Comparison of ENCODE assay signal across 29 mouse cellular contexts in genomic region chr3:82656159-82656874, GRCm38 (mm10).
DNase-seq lines count a peak whose midpoint lies in the region; ATAC-seq and TF ChIP-seq lines count a peak whose summit lies in the region.
"Had no signal": no experiment of that assay in that cellular context is flagged by ENCODE, and none has a peak within 500 bp of the region (broad histone marks: within the 10 kb centered on the region; RNA-seq: fewer than 3 reads in every experiment).

No protein-coding gene starts in this region.

- H3K4me1 ChIP-seq in hindbrain, embryonic 11.5 days (replicated peaks; ENCODE audit: control insufficient read depth, insufficient read depth, low read length): no peaks in the 10 kb centered on the region
- no peaks in the 10 kb centered on the region for H3K4me1 ChIP-seq in hindbrain, embryonic 10.5 days (replicated peaks)
- no peaks in the 10 kb centered on the region for H3K4me1 ChIP-seq in midbrain, embryonic 15.5 days
- H3K4me1 ChIP-seq in midbrain, postnatal 0 days (ENCODE audit: insufficient read depth, low read length): no peaks in the 10 kb centered on the region
- H3K4me1 ChIP-seq in hindbrain, embryonic 13.5 days (replicated peaks): 0 out of 2 replicates have a peak, but pooled peaks cover 2% of the 10 kb centered on the region
- H3K4me1 ChIP-seq: embryonic facial prominence, embryonic 10.5 days; embryonic facial prominence, embryonic 15.5 days; heart, embryonic 13.5 days; kidney, embryonic 15.5 days; limb, embryonic 13.5 days; lung, embryonic 15.5 days; midbrain, embryonic 12.5 days; neural tube, embryonic 12.5 days had no signal

- no peak for TF ChIP-seq CTCF in midbrain, postnatal 0 days (IDR thresholded peaks at IDR 0.05)

- H3K27me3 ChIP-seq in hindbrain, embryonic 11.5 days (ENCODE audit: control insufficient read depth, insufficient read depth, low read length): no peaks in the 10 kb centered on the region
- H3K27me3 ChIP-seq in hindbrain, embryonic 10.5 days (ENCODE audit: insufficient read depth, poor library complexity, severe bottlenecking): no peaks in the 10 kb centered on the region
- no peaks in the 10 kb centered on the region for H3K27me3 ChIP-seq in midbrain, embryonic 15.5 days (replicated peaks)
- no peaks in the 10 kb centered on the region for H3K27me3 ChIP-seq in midbrain, postnatal 0 days (ENCODE audit: insufficient read depth, low read length)
- no peaks in the 10 kb centered on the region for H3K27me3 ChIP-seq in hindbrain, embryonic 13.5 days
- H3K27me3 ChIP-seq: embryonic facial prominence, embryonic 15.5 days; heart, embryonic 13.5 days; kidney, embryonic 15.5 days; limb, embryonic 13.5 days; lung, embryonic 15.5 days; midbrain, embryonic 12.5 days; neural tube, embryonic 12.5 days had no signal

- H3K4me3 ChIP-seq in hindbrain, embryonic 11.5 days (ENCODE audit: low read depth, low read length): no peak overlapping the region
- H3K4me3 ChIP-seq in hindbrain, embryonic 10.5 days: no peak overlapping the region
- H3K4me3 ChIP-seq in midbrain, embryonic 15.5 days: no peak overlapping the region
- H3K4me3 ChIP-seq in midbrain, postnatal 0 days (ENCODE audit: low read depth, low read length): no peak overlapping the region
- no peak overlapping the region for H3K4me3 ChIP-seq in hindbrain, embryonic 13.5 days
- H3K4me3 ChIP-seq: embryonic facial prominence, embryonic 10.5 days; embryonic facial prominence, embryonic 15.5 days; gastrocnemius, adult 2 months; heart, adult 2 months; heart, embryonic 13.5 days; kidney, embryonic 15.5 days; limb, embryonic 13.5 days; lung, embryonic 15.5 days; midbrain, embryonic 12.5 days; myocyte; neural tube, embryonic 12.5 days had no signal

- WGBS in hindbrain, embryonic 11.5 days: 78% methylated on average over 8 of the region's 8 CpGs
- WGBS in hindbrain, embryonic 10.5 days: 86% methylated on average over 8 of the region's 8 CpGs
- whole genome bisulfite sequencing in midbrain, embryonic 15.5 days: 56% methylated on average over 8 of the region's 8 CpGs
- WGBS in midbrain, postnatal 0 days: 66% methylated on average over 8 of the region's 8 CpGs
- 60% methylated on average over 8 of the region's 8 CpGs for WGBS in hindbrain, embryonic 13.5 days

- no peak overlapping the region for H3K9ac ChIP-seq in hindbrain, embryonic 11.5 days (ENCODE audit: low read depth, low read length)
- H3K9ac ChIP-seq in midbrain, embryonic 15.5 days: no peak overlapping the region
- H3K9ac ChIP-seq in midbrain, postnatal 0 days (replicated peaks; ENCODE audit: low read length, poor library complexity, severe bottlenecking): no peak overlapping the region
- no peak overlapping the region for H3K9ac ChIP-seq in hindbrain, embryonic 13.5 days
- H3K9ac ChIP-seq: embryonic facial prominence, embryonic 15.5 days; heart, embryonic 13.5 days; kidney, embryonic 15.5 days; limb, embryonic 13.5 days; lung, embryonic 15.5 days; midbrain, embryonic 12.5 days; neural tube, embryonic 12.5 days had no signal

- H3K27ac ChIP-seq in hindbrain, embryonic 11.5 days (ENCODE audit: low read depth, low read length): no peak overlapping the region
- no peak overlapping the region for H3K27ac ChIP-seq in hindbrain, embryonic 10.5 days
- no peak overlapping the region for H3K27ac ChIP-seq in midbrain, embryonic 15.5 days
- H3K27ac ChIP-seq in midbrain, postnatal 0 days (ENCODE audit: low read depth, low read length): no peak overlapping the region
- H3K27ac ChIP-seq in hindbrain, embryonic 13.5 days: no peak overlapping the region
- H3K27ac ChIP-seq: embryonic facial prominence, embryonic 10.5 days; embryonic facial prominence, embryonic 15.5 days; gastrocnemius, adult 2 months; heart, adult 2 months; heart, embryonic 13.5 days; kidney, embryonic 15.5 days; limb, embryonic 13.5 days; lung, embryonic 15.5 days; midbrain, embryonic 12.5 days; neural tube, embryonic 12.5 days had no signal

- no peaks in the 10 kb centered on the region for H3K36me3 ChIP-seq in hindbrain, embryonic 11.5 days (ENCODE audit: control insufficient read depth, insufficient read depth, low read length)
- no peaks in the 10 kb centered on the region for H3K36me3 ChIP-seq in hindbrain, embryonic 10.5 days
- no peaks in the 10 kb centered on the region for H3K36me3 ChIP-seq in midbrain, embryonic 15.5 days (replicated peaks)
- no peaks in the 10 kb centered on the region for H3K36me3 ChIP-seq in midbrain, postnatal 0 days (ENCODE audit: insufficient read depth, low read length)
- H3K36me3 ChIP-seq in hindbrain, embryonic 13.5 days: no peaks in the 10 kb centered on the region
- H3K36me3 ChIP-seq: embryonic facial prominence, embryonic 10.5 days; embryonic facial prominence, embryonic 15.5 days; heart, embryonic 13.5 days; kidney, embryonic 15.5 days; limb, embryonic 13.5 days; lung, embryonic 15.5 days; midbrain, embryonic 12.5 days; neural tube, embryonic 12.5 days had no signal

- H3K9me3 ChIP-seq in hindbrain, embryonic 11.5 days (ENCODE audit: control insufficient read depth, low read length): no peaks in the 10 kb centered on the region
- no peaks in the 10 kb centered on the region for H3K9me3 ChIP-seq in hindbrain, embryonic 10.5 days
- no peaks in the 10 kb centered on the region for H3K9me3 ChIP-seq in midbrain, embryonic 15.5 days
- H3K9me3 ChIP-seq in midbrain, postnatal 0 days (ENCODE audit: low read length): no peaks in the 10 kb centered on the region
- no peaks in the 10 kb centered on the region for H3K9me3 ChIP-seq in hindbrain, embryonic 13.5 days
- H3K9me3 ChIP-seq: embryonic facial prominence, embryonic 10.5 days; embryonic facial prominence, embryonic 15.5 days; heart, embryonic 13.5 days; kidney, embryonic 15.5 days; limb, embryonic 13.5 days; lung, embryonic 15.5 days; midbrain, embryonic 12.5 days; neural tube, embryonic 12.5 days had no signal

- no peak overlapping the region for H3K4me2 ChIP-seq in hindbrain, embryonic 11.5 days (replicated peaks; ENCODE audit: low read depth, low read length)
- H3K4me2 ChIP-seq in midbrain, embryonic 15.5 days: no peak overlapping the region
- H3K4me2 ChIP-seq in midbrain, postnatal 0 days (ENCODE audit: low read depth, low read length, poor library complexity, severe bottlenecking): no peak overlapping the region
- H3K4me2 ChIP-seq in hindbrain, embryonic 13.5 days: no peak overlapping the region
- H3K4me2 ChIP-seq: embryonic facial prominence, embryonic 15.5 days; heart, embryonic 13.5 days; kidney, embryonic 15.5 days; limb, embryonic 13.5 days; liver, embryonic 11.5 days; lung, embryonic 15.5 days; midbrain, embryonic 12.5 days; neural tube, embryonic 12.5 days had no signal

- DNase-seq in hindbrain, embryonic 11.5 days (ENCODE audit: low spot score): no peak
- DNase-seq in hindbrain, embryonic 10.5 days (ENCODE audit: low spot score): no peak
- DNase-seq in midbrain, postnatal 0 days (ENCODE audit: low spot score): no peak
- no peak for DNase-seq in embryo, embryonic 11 days
- no peak for DNase-seq in urinary bladder, adult 2 months (ENCODE audit: low spot score)
- DNase-seq: adrenal gland, postnatal 25 days; cerebellum, adult 18-20 months; cerebellum, postnatal 10 days; gastrocnemius, adult 2 months; gastrocnemius, postnatal 36 days; heart, adult 2 months; heart, postnatal 10 days; kidney, adult 18-20 months; kidney, postnatal 25 days; thymus, adult 2 months; thymus, postnatal 36 days had no signal

- ATAC-seq in hindbrain, embryonic 11.5 days (ENCODE audit: low FRiP score): peak; percentile 47
- peak; percentile 61 for ATAC-seq in midbrain, embryonic 15.5 days (replicated peaks)
- ATAC-seq in midbrain, postnatal 0 days (ENCODE audit: low FRiP score): no peak
- peak; percentile 38; the same call in 1 of the 2 replicates for ATAC-seq in hindbrain, embryonic 13.5 days (ENCODE audit: low FRiP score)
- ATAC-seq: CD4-positive, CD25-positive, alpha-beta regulatory T cell, adult 4 months had no signal
